Mouse (Mus musculus): ENCODE results near the gene Txndc5. TPM values are rescaled to one million over a fixed set of nuclear protein-coding genes. Genes with fewer than 3 reads are reported as not detected.

The Txndc5 gene
- total RNA-seq, 4 experiments from 2014 or later: 44.8 to 52.1 (median 50.0) TPM

DNA sequence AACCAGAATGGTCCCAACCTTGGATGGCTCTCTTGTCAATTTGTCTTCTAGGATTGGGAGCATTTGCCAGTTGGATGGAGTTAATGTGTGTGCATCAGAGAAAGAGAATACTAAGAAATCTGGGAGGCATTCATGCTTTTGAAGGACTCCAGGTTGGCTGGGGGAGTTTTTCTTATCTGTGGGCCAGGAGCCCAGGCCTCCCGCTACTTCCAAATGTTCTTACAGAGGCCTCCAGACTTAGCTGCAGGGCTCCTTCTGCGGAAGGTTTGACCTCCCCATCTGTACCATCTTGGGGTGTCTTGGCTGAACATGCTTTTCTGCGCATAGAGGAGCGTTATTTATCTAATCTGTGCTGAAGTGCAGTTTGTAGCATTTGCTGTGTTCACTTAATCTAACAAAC lies 56.0 kb downstream of the Txndc5 start:
- DNase-seq (ENCODE audit: low spot score in 2 of 2): peak in 1 of 2 experiments; percentile 10

DNA sequence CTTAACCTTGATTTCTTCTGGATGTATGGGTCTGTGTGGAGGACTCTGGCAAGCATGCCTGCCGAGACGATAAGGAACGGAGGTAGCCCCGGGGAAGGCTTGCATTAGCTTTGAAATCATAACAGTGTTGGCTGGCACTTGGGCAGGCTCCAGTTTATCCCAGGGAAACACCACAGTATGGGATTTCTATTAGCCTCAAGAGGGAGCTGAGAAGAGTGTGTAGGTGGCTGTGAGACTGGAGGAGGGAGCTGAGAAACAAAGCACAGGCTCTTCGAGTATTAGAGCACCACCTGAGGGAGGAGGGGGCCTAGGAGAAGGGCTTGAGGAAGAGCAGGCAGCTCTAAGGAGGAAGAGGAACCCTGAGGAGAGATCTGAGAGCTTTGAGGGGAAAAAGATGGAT lies 57.7 kb downstream of the Txndc5 start:
- DNase-seq (ENCODE audit: low spot score in 2 of 2): no peak

DNA sequence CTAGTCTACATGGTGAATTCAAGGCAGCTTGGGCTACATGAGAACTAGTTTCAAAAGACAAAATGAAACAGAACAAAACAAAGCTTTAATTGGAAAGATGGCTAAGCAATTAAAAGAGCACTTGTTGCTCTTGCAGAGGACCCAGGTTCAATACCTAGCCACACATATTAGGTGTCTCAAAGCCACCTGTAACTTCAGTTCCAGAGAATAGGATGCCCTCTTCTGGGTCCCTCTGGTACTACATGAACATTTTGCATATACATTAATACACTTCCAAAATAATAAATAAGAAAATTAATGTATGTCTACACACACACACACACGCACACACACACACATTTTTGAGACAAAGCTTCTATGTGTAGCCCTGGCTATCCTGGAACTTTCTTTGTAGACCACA lies 65.2 kb downstream of the Txndc5 start:
- DNase-seq (ENCODE audit: low spot score in 2 of 2): no peak

DNA sequence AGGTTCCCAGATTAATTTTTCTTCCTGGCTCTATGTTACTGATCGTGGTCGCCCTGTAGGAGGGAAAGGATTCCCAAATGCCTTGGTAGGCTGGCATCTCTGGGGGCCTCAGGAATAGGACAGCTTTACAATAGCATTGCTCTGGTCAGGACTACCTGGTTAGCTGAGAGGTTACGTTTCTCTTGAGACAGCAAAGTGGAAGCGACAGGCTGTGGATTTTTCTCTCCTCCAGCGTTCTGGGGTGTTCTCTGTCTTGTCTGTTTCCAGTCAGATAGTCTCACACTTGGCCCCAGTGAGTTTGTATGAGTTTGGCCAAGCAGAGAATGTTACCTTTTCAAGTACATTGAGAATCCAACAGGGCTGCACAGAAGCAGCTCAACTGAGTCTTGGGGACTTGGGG lies 77.2 kb downstream of the Txndc5 start:
- DNase-seq (ENCODE audit: low spot score in 2 of 2): no peak

Other genes starting within 250 kb of the Txndc5 start
- gene Bmp6, start 183.7 kb downstream of the Txndc5 start, total RNA-seq (2022): 10 to 100 TPM in 2 of 4 experiments, 1 to 10 TPM in 2; 8.8 to 15.4 (median 9.7) TPM
- gene Bloc1s5, start 106.3 kb upstream of the Txndc5 start, total RNA-seq (2022): 10 to 100 TPM in 1 of 4 experiments, 1 to 10 TPM in 3; 8.0 to 13.5 (median 9.8) TPM
- gene Eef1e1, start 130.2 kb upstream of the Txndc5 start, total RNA-seq (2022): 10 to 100 TPM; 23.1 to 37.0 (median 28.5) TPM

Data from layer of hippocampus, adult 8-10 months (tissue).